Mouse (Mus musculus) embryonic facial prominence, embryonic 11.5 days (tissue): ENCODE measurements around the gene Piezo1. TPM values are rescaled to one million over a fixed set of nuclear protein-coding genes. Genes with fewer than 3 reads are reported as not detected.

Experiments
- ATAC-seq: fragments of 200-750 bp; cut with Nextera tagmentation; replicated peaks from 2 replicates; pipeline ENCODE4 v1.8.0; 2017; ENCODE audit warnings: low read depth; ENCODE audit not compliant: insufficient number of reproducible peaks, low FRiP score, low TSS enrichment
- DNase-seq: peaks from one replicate; pipeline ENCODE4 v3.0.0-alpha.2; 2015; ENCODE audit warnings: low spot score
- H3K27ac ChIP-seq: fragments of 300-500 bp; sonication (generic); replicated peaks from 2 replicates; pipeline ENCODE4 v1.5.1; 2014; ENCODE audit warnings: mild to moderate bottlenecking, low read depth, low read length, control low read depth
- H3K27me3 ChIP-seq: fragments of 300-500 bp; sonication (generic); 2 replicates; pipeline ENCODE4 v1.6.1; 2014; ENCODE audit warnings: mild to moderate bottlenecking, low read length, moderate library complexity, mixed read lengths; ENCODE audit not compliant: control insufficient read depth, insufficient read depth
- H3K36me3 ChIP-seq: fragments of 300-500 bp; sonication (generic); replicated peaks from 2 replicates; pipeline ENCODE4 v1.6.1; 2014; ENCODE audit warnings: low read depth, mild to moderate bottlenecking, low read length, moderate library complexity, mixed read lengths; ENCODE audit not compliant: control insufficient read depth, insufficient read depth
- H3K4me1 ChIP-seq: fragments of 300-500 bp; sonication (generic); 2 replicates; pipeline ENCODE4 v1.6.1; 2014; ENCODE audit warnings: low read length, mixed read lengths; ENCODE audit not compliant: control insufficient read depth, insufficient read depth
- H3K4me2 ChIP-seq: fragments of 300-500 bp; sonication (generic); 2 replicates; pipeline ENCODE4 v1.6.1; 2014; ENCODE audit warnings: low read depth, mild to moderate bottlenecking, control low read depth, low read length, moderate library complexity
- H3K4me3 ChIP-seq: fragments of 300-500 bp; sonication (generic); 2 replicates; pipeline ENCODE4 v1.5.1; 2014; ENCODE audit warnings: low read depth, low read length, control low read depth
- H3K9ac ChIP-seq: fragments of 300-500 bp; sonication (generic); replicated peaks from 2 replicates; pipeline ENCODE4 v1.6.1; 2014; ENCODE audit warnings: mild to moderate bottlenecking, control low read depth, low read length
- H3K9me3 ChIP-seq: fragments of 300-500 bp; sonication (generic); replicated peaks from 2 replicates; pipeline ENCODE4 v1.6.1; 2016; ENCODE audit warnings: mild to moderate bottlenecking, low read length, inconsistent platforms, mixed read lengths; ENCODE audit not compliant: control insufficient read depth
- WGBS: fragments of 180-500 bp; shearing (Covaris S2); extraction: QIAGEN DNeasy Blood & Tissue Kit; methylation state at CpG from one replicate; pipeline ENCODE4 v1.1.7; 2014; 5-methylcytosine and 5-hydroxymethylcytosine counted together
- polyA plus RNA-seq: library from polyadenylated mRNA; unstranded; fragments of >200 nt; fragmentation: Nextera tagmentation; extraction: Ambion mirVana; gene quantifications from 2 replicates; pipeline ENCODE4 v1.2.1, GENCODE M21; 2014

Piezo1 gene
- polyA plus RNA-seq, 1 experiment from 2014 or later = 5.9 TPM

DNA sequence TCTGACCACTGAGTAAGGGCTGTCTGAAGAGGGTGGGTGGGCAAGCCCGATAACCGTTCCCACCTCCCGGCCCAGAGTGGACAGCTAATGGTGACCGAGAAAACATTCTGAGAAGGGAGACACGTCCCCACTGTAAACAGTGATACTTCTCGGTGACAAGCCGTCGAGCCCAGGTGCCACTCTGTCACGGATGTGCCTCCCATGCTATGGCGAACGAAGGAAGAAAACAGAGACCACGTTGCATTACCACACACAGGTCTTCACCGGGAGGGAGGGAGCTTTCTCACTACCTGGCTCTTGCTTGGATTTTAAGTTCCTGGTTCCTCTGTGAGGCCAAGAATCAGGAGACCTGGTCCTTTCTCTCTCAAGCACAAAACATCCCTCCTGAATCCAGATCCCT, 2.8 kb downstream of the Piezo1 start:
- 73% methylated on average over 13 of the region's 13 CpGs for WGBS
- Histone ChIP-seq H3K36me3 (no peaks in the 10 kb centered on the region), H3K27me3 (no peaks in the 10 kb centered on the region), H3K9me3 (no peaks in the 10 kb centered on the region), H3K27ac (no peak overlapping the region), H3K4me3 (no peak overlapping the region), H3K4me2 (no peak overlapping the region; the same call in 1 of the 2 replicates), H3K4me1 (peaks cover 6% of the 10 kb centered on the region), H3K9ac (no peak overlapping the region)
- ATAC-seq = no peak
- DNase-seq = no peak

DNA sequence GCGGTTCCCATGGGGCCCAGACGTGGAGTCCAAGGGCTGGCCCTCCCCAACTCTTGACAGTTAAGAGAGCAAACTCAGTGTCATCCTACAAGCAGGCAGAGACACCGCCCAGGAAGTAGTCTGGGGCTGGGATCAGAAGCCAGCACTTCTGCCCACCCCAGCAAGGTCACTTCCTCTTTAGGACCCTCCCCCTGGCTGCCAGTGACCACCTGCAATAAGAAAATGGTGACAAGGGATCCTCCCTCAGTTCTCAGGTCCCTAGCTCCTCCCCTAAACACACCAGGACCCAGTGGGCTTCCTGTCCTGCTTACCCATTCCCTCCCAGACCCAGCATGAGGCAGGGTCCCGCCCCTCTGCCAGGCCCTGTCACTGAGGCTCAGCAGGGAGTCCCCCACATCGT, 3.3 kb downstream of the Piezo1 start:
- H3K36me3 ChIP-seq = no peaks in the 10 kb centered on the region
- ATAC-seq (no peak), DNase-seq (no peak)
- 35% methylated on average over 5 of the region's 5 CpGs for WGBS
- no peaks in the 10 kb centered on the region for H3K9me3 ChIP-seq
- H3K4me2 ChIP-seq = no peak overlapping the region
- no peaks in the 10 kb centered on the region for H3K27me3 ChIP-seq
- H3K27ac ChIP-seq = no peak overlapping the region
- H3K4me1 ChIP-seq = peaks cover 6% of the 10 kb centered on the region
- no peak overlapping the region for H3K4me3 ChIP-seq
- H3K9ac ChIP-seq = no peak overlapping the region

DNA sequence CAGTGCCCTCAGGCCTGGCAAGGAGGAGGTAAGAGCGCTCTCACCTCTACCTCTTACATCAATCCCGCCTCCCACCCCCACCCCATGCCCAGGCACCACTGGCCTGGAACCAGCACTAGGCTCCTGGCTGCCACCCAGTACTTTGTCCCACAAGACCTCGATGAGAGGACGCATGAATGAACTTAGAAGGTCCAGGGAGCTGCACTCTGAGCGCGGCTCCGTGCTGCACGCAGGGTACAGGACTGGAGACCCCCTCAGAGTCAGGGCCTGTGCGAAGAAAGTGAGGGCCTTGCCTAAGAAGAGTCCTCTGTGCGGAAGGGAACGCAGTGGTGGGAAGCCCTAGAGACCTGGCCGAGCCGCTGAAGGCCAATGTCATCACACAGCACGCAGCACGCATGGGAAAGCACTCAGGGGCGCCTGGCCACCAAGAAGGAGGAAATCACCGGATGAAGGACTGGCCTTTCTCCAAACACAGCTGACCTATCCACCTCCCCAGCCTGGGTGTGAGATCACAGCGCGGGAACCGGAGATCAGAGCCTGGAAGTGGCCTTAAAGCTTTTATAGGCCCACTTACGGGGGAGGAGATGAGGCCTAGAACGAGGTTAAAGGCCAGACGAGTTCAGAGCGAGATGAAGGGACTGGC, 4.2 kb downstream of the Piezo1 start:
- peak overlapping the region; percentile 1 for H3K27ac ChIP-seq
- no peak overlapping the region; the same call in 1 of the 2 replicates for H3K9ac ChIP-seq
- H3K9me3 ChIP-seq = no peaks in the 10 kb centered on the region
- H3K36me3 ChIP-seq = no peaks in the 10 kb centered on the region
- H3K4me1 ChIP-seq = peaks cover 6% of the 10 kb centered on the region
- DNase-seq (no peak), ATAC-seq (no peak)
- WGBS = 71% methylated on average over 24 of the region's 24 CpGs
- H3K27me3 ChIP-seq = no peaks in the 10 kb centered on the region
- H3K4me3 ChIP-seq = no peak overlapping the region
- no peak overlapping the region for H3K4me2 ChIP-seq

DNA sequence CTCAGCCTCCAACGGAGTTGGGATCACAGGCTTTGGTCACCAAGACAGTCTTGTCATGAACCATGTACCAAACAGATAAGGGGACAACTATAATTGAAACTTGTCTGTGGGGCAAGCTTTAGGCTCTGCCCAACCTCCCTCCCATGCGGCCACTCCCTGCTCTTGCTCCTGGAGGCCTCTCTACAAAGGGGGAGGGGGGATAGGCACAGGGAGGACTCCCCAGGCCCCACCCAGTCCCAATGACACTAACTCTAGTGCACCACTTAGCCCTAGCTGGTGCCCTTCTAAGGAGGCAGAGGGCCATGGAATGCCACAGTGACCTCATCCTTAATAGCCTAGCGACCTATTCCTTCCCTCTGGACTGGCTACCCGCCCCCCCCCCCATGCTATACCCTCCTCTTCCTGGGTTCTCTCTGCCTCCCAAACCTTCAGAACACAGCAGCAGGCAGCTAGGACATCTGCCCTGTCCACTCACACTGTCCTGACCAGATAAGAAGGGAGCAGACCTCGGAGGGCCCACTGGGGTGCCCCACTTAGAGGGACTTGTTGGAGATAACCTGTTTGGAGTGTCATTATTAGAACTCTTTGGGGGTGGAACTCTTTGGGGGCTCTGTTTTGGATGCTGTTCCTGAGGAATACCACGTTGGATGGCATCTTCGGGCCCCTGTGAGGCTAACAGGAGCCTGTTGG, 4.9 kb downstream of the Piezo1 start:
- no peaks in the 10 kb centered on the region for H3K36me3 ChIP-seq
- H3K9me3 ChIP-seq = no peaks in the 10 kb centered on the region
- no peak overlapping the region for H3K4me2 ChIP-seq
- WGBS = 82% methylated on average over 7 of the region's 7 CpGs
- no peak for DNase-seq
- H3K27me3 ChIP-seq = no peaks in the 10 kb centered on the region
- H3K27ac ChIP-seq = peak overlapping the region; percentile 1; the same call in 1 of the 2 replicates
- peaks cover 1% of the 10 kb centered on the region; the same call in 1 of the 2 replicates for H3K4me1 ChIP-seq
- no peak for ATAC-seq
- H3K4me3 ChIP-seq = no peak overlapping the region
- no peak overlapping the region; the same call in 1 of the 2 replicates for H3K9ac ChIP-seq

DNA sequence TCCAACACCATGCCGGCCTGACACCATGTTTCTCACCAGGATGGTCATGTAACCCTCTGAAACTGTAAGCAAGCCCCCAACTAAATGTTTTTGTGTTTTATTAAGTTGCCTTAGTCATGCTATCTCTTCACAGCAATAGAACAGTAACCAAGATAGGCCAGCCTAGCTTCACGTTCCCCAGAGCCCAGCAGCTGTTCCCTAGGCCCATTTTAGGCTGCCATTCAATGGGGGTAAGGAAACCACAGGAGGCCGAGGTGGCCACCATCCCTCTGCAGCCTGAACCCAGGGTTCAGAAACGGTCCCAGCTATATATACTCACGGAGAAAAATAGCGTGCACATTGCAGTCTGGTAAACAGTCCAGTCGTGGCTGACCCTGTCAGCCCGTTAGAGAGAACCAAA, 7.0 kb downstream of the Piezo1 start:
- H3K9me3 ChIP-seq = no peaks in the 10 kb centered on the region
- H3K27ac ChIP-seq = no peak overlapping the region
- H3K4me3 ChIP-seq = no peak overlapping the region
- H3K4me2 ChIP-seq = no peak overlapping the region
- no peak for ATAC-seq
- no peak for DNase-seq
- no peaks in the 10 kb centered on the region for H3K27me3 ChIP-seq
- H3K4me1 ChIP-seq = no peaks in the 10 kb centered on the region
- H3K36me3 ChIP-seq = no peaks in the 10 kb centered on the region
- WGBS = 81% methylated on average over 8 of the region's 8 CpGs
- H3K9ac ChIP-seq = no peak overlapping the region

DNA sequence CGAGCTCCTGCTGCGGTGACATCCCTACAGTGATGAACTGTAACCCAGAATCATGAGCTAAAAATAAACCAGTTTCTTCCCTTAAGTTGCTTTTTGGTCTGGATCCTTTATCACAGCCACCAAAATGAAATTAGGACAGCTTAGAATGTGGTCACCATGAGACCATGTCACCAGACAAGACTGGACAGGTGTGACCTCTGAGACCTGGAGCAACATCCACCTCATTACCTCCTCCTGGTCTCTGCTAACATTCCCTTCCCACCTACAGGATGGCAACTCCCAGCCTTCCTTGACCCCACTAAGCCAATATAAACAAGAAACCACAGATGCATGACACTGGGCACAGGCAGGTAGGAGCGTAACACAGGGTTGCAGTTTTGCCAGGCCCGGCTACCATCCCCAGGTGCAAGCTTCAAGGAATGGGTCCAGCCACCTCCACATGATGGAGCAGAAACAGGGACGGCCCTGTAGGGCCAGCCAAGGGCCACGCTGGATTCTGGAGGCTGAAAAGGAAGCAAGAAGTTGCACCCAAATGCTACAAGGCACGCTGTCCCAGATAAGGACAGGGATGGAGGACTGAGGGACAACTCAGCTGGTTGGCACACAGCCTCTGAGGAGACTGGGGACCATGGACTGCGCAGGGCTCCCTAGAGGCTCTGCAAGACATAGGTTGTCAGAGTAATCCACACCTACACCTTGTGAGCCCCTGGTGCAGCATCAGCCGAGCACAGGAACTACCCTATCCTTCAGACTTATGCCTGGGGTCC, 12.6 kb downstream of the Piezo1 start:
- ATAC-seq (no peak), DNase-seq (no peak)
- Histone ChIP-seq H3K27ac (no peak overlapping the region), H3K4me1 (no peaks in the 10 kb centered on the region), H3K9me3 (no peaks in the 10 kb centered on the region), H3K9ac (no peak overlapping the region), H3K4me2 (no peak overlapping the region), H3K36me3 (no peaks in the 10 kb centered on the region), H3K27me3 (no peaks in the 10 kb centered on the region), H3K4me3 (no peak overlapping the region)
- 84% methylated on average over 9 of the region's 9 CpGs for WGBS

DNA sequence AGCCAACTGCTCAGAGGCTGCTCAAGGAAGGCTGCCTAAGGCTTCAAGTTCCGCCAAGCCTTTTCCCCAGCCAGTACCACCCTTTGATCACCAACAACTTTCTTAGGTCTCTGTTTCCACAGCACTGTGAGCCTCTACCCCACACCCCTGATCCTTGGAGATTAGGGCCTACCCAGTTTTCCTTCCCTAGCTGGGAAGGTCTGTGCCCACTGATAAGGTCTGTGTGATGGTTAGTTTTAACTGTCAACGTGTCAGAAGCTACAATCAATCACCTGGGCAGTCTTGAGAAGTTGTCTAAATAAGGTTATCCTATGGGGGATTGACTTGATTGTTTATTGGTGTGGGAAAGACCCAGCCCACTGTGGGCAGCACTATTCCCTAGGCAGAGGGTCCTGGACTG, 13.3 kb downstream of the Piezo1 start:
- peak overlapping the region; percentile 28; the same call in 1 of the 2 replicates for H3K27ac ChIP-seq
- no peak overlapping the region for H3K4me3 ChIP-seq
- no peak overlapping the region for H3K4me2 ChIP-seq
- no peak overlapping the region for H3K9ac ChIP-seq
- 91% methylated on average over 2 of the region's 2 CpGs for WGBS
- DNase-seq (no peak), ATAC-seq (no peak)
- no peaks in the 10 kb centered on the region for H3K27me3 ChIP-seq
- H3K4me1 ChIP-seq = no peaks in the 10 kb centered on the region
- no peaks in the 10 kb centered on the region for H3K36me3 ChIP-seq
- no peaks in the 10 kb centered on the region for H3K9me3 ChIP-seq

DNA sequence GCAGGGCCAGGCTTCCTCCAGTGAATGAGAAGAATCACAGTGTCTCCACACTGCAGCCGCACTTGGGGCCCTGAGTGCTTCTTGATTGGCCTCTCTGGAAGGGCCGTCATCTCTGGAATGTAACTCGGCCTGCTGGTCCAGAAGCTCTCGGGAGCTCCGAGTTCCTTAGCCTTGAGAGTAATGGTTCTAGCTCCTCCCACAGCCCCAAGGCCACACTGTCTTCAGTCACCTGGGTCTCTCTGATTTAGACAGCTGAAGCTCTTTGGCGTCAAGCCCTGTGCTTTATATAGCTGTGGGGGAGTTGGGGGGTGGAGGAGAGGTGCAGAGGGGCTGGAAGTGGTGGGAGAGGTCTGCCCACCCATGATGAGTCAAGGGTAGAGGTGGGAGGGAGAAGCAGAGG, 14.1 kb downstream of the Piezo1 start:
- no peak overlapping the region for H3K4me2 ChIP-seq
- DNase-seq = peak; percentile 67
- no peaks in the 10 kb centered on the region for H3K27me3 ChIP-seq
- 0 out of 2 replicates have a peak overlapping the region, but pooled peaks have one; percentile 28 for H3K27ac ChIP-seq
- H3K9me3 ChIP-seq = no peaks in the 10 kb centered on the region
- H3K4me3 ChIP-seq = no peak overlapping the region
- no peak overlapping the region for H3K9ac ChIP-seq
- H3K36me3 ChIP-seq = no peaks in the 10 kb centered on the region
- peak; percentile 58; the same call in 1 of the 2 replicates for ATAC-seq
- H3K4me1 ChIP-seq = no peaks in the 10 kb centered on the region
- 39% methylated on average over 6 of the region's 6 CpGs for WGBS
